Mouse (Mus musculus) heart, embryonic 14.5 days (tissue): ENCODE measurements around the gene Nepro. TPM values are rescaled to one million over a fixed set of nuclear protein-coding genes. Genes with fewer than 3 reads are reported as not detected.

Experiments
- ATAC-seq: fragments of 200-750 bp; cut with Nextera tagmentation; 2 replicates; pipeline ENCODE4 v1.8.0; 2017; ENCODE audit warnings: low read depth, moderate TSS enrichment; ENCODE audit not compliant: insufficient number of reproducible peaks, insufficient read depth, low FRiP score
- H3K27ac ChIP-seq, 2 experiments: fragments of 200-500 bp in 1 of 2; fragments of 300-500 bp in 1 of 2; sonication (generic) in 1 of 2; replicated peaks in 1 of 2; 2 replicates each; pipeline ENCODE4 v1.5.1; 2012 to 2014; ENCODE audit warnings: low read depth in 2 of 2, low read length in 2 of 2, control low read depth in 1 of 2, mild to moderate bottlenecking in 1 of 2, mixed read lengths in 1 of 2; ENCODE audit not compliant: control insufficient read depth in 1 of 2, insufficient read depth in 1 of 2
- H3K27me3 ChIP-seq: fragments of 300-500 bp; sonication (generic); 2 replicates; pipeline ENCODE4 v1.6.1; 2014; ENCODE audit warnings: mild to moderate bottlenecking, low read length, control low read depth; ENCODE audit not compliant: control insufficient read depth, insufficient read depth
- H3K36me3 ChIP-seq: fragments of 300-500 bp; sonication (generic); 2 replicates; pipeline ENCODE4 v1.6.1; 2014; ENCODE audit warnings: mild to moderate bottlenecking, control low read depth, low read length, mixed read lengths; ENCODE audit not compliant: control insufficient read depth, insufficient read depth
- H3K4me1 ChIP-seq, 2 experiments: fragments of 200-500 bp in 1 of 2; fragments of 300-500 bp in 1 of 2; sonication (generic) in 1 of 2; 2 replicates each; pipeline ENCODE4 v1.6.1; 2012 to 2014; ENCODE audit warnings: low read length in 2 of 2, control low read depth in 1 of 2, mixed read lengths in 1 of 2; ENCODE audit not compliant: control insufficient read depth in 2 of 2, insufficient read depth in 2 of 2
- H3K4me2 ChIP-seq: fragments of 300-500 bp; sonication (generic); 2 replicates; pipeline ENCODE4 v1.6.1; 2014; ENCODE audit warnings: mild to moderate bottlenecking, low read length
- H3K4me3 ChIP-seq, 2 experiments: fragments of 200-500 bp in 1 of 2; fragments of 300-500 bp in 1 of 2; sonication (generic) in 1 of 2; 2 replicates each; pipeline ENCODE4 v1.5.1; 2012 to 2014; ENCODE audit warnings: low read length in 2 of 2, mild to moderate bottlenecking in 2 of 2, control low read depth in 1 of 2, low read depth in 1 of 2, moderate library complexity in 1 of 2; ENCODE audit not compliant: control insufficient read depth in 1 of 2, insufficient read depth in 1 of 2
- H3K9ac ChIP-seq: fragments of 300-500 bp; sonication (generic); 2 replicates; pipeline ENCODE4 v1.6.1; 2014; ENCODE audit warnings: mild to moderate bottlenecking, low read length
- H3K9me3 ChIP-seq: fragments of 300-500 bp; sonication (generic); 2 replicates; pipeline ENCODE4 v1.6.1; 2016; ENCODE audit warnings: low read length, control low read depth; ENCODE audit not compliant: control insufficient read depth
- WGBS: fragments of 180-500 bp; shearing (Covaris S2); extraction: QIAGEN DNeasy Blood & Tissue Kit; methylation state at CpG from one replicate; pipeline ENCODE4 v1.1.7; 2014; 5-methylcytosine and 5-hydroxymethylcytosine counted together
- polyA plus RNA-seq: library from polyadenylated mRNA; unstranded; fragments of >200 nt; fragmentation: Nextera tagmentation; extraction: Ambion mirVana; gene quantifications from 2 replicates; pipeline ENCODE4 v1.2.1, GENCODE M21; 2014

The Nepro gene
- 5.3 and 6.0 TPM in 2 replicates for polyA plus RNA-seq

GRCm38 (mm10) chr16:44724083-44724787, at the start of gene Nepro:
Gene Nepro, plus strand, starts transcription at chr16:44724301.
- ATAC-seq: peak; percentile 98
- Histone ChIP-seq H3K4me3 (peak within 1 kb of the TSS; percentile 78 to 99), H3K9ac (peak within 1 kb of the TSS; percentile 87), H3K9me3 (no peaks in the 10 kb centered on the region), H3K4me1 (peaks cover 4 to 16% of the 10 kb centered on the region in 2 experiments), H3K4me2 (peak within 1 kb of the TSS; percentile 91), H3K27ac (peak within 1 kb of the TSS; percentile 92 to 94), H3K36me3 (peaks cover 31% of the 10 kb centered on the region), H3K27me3 (no peaks in the 10 kb centered on the region)
- WGBS: 1% methylated on average over 63 of the region's 64 CpGs

- 95% methylated on average over 2 of the region's 2 CpGs for WGBS
- peaks cover 13 to 26% of the 10 kb centered on the region in 2 experiments for H3K4me1 ChIP-seq
- H3K9me3 ChIP-seq: no peaks in the 10 kb centered on the region
- ATAC-seq: no peak
- no peaks in the 10 kb centered on the region for H3K36me3 ChIP-seq
- no peaks in the 10 kb centered on the region for H3K27me3 ChIP-seq
- H3K4me2 ChIP-seq: no peak overlapping the region
- H3K4me3 ChIP-seq: no peak overlapping the region
- H3K9ac ChIP-seq: no peak overlapping the region
- H3K27ac ChIP-seq: no peak overlapping the region
Measured at GRCm38 (mm10) chr16:44676357-44676756, 47.7 kb upstream of the Nepro start.

- Histone ChIP-seq H3K36me3 (no peaks in the 10 kb centered on the region), H3K9me3 (peaks cover 8% of the 10 kb centered on the region), H3K4me2 (no peak overlapping the region), H3K27ac (no peak overlapping the region), H3K4me3 (no peak overlapping the region), H3K9ac (no peak overlapping the region), H3K27me3 (no peaks in the 10 kb centered on the region), H3K4me1 (peaks cover 5 to 14% of the 10 kb centered on the region in 2 experiments; a peak in 3 of 4 replicates)
- no peak for ATAC-seq
- WGBS: 88% methylated on average over 8 of the region's 8 CpGs
Measured at GRCm38 (mm10) chr16:44679082-44679481, 45.0 kb upstream of the Nepro start.

GRCm38 (mm10) chr16:44679503-44679971, 44.6 kb upstream of the Nepro start:
- Histone ChIP-seq H3K4me1 (peaks cover 5 to 14% of the 10 kb centered on the region in 2 experiments; a peak in 3 of 4 replicates), H3K9me3 (peaks cover 8% of the 10 kb centered on the region), H3K9ac (no peak overlapping the region), H3K4me2 (no peak overlapping the region), H3K36me3 (no peaks in the 10 kb centered on the region), H3K27ac (no peak overlapping the region), H3K4me3 (no peak overlapping the region), H3K27me3 (no peaks in the 10 kb centered on the region)
- WGBS: 74% methylated on average over 8 of the region's 8 CpGs
- ATAC-seq: no peak

- Histone ChIP-seq H3K9ac (peak overlapping the region; percentile 34; the same call in 1 of the 2 replicates), H3K27ac (peak overlapping the region; percentile 75 to 77), H3K4me2 (peak overlapping the region; percentile 14), H3K27me3 (no peaks in the 10 kb centered on the region), H3K4me3 (no peak overlapping the region), H3K36me3 (no peaks in the 10 kb centered on the region), H3K9me3 (peaks cover 8% of the 10 kb centered on the region), H3K4me1 (peaks cover 5 to 14% of the 10 kb centered on the region in 2 experiments; a peak in 3 of 4 replicates)
- peak; percentile 56; the same call in 1 of the 2 replicates for ATAC-seq
- WGBS: 22% methylated on average over 9 of the region's 9 CpGs
Measured at GRCm38 (mm10) chr16:44680756-44681498, 43.2 kb upstream of the Nepro start.

GRCm38 (mm10) chr16:44684646-44685045, 39.5 kb upstream of the Nepro start:
- Histone ChIP-seq H3K27me3 (no peaks in the 10 kb centered on the region; the same call in 1 of the 2 replicates), H3K4me2 (no peak overlapping the region), H3K27ac (no peak overlapping the region), H3K4me3 (no peak overlapping the region), H3K9ac (no peak overlapping the region), H3K9me3 (peaks cover 8% of the 10 kb centered on the region), H3K36me3 (no peaks in the 10 kb centered on the region), H3K4me1 (peaks cover 10 to 22% of the 10 kb centered on the region in 2 experiments)
- 77% methylated on average over 7 of the region's 7 CpGs for WGBS
- ATAC-seq: no peak

GRCm38 (mm10) chr16:44685401-44685800, 38.7 kb upstream of the Nepro start:
- Histone ChIP-seq H3K27me3 (no peaks in the 10 kb centered on the region; the same call in 1 of the 2 replicates), H3K4me1 (peaks cover 8 to 19% of the 10 kb centered on the region in 2 experiments), H3K4me3 (no peak overlapping the region), H3K9me3 (peaks cover 8% of the 10 kb centered on the region), H3K9ac (no peak overlapping the region), H3K4me2 (no peak overlapping the region), H3K27ac (no peak overlapping the region), H3K36me3 (no peaks in the 10 kb centered on the region)
- WGBS: 72% methylated on average over 7 of the region's 7 CpGs
- ATAC-seq: no peak
